Mouse (Mus musculus): ENCODE measurements around the gene Shpk.

Gene Shpk

DNA sequence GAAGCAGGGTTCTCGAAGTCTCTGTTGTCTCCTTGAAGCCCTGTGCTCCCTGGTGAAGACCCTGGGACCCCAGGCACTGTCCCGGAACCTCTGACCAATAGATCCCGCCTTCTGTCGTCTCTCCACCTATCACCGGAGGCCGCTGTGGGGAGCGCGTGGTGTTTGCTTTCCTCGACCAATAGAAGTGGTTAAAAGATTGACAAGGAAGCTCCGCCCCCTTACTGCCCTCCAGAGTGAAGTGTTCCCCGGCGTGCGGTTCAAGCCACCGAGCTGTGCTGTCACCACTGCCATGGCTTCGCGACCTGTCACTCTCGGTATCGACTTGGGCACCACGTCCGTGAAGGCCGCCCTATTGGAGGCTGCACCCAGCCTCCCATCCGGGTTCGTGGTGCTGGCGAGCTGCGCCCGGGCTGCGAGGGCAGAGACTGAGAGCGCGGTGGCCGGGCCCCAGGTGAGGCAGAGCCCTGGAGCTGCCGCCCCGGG is at the start of gene Shpk:
Gene Shpk (plus strand): TSS at position 231 of the 483 bp plus-strand sequence.
- peak; percentile 93 for DNase-seq

DNA sequence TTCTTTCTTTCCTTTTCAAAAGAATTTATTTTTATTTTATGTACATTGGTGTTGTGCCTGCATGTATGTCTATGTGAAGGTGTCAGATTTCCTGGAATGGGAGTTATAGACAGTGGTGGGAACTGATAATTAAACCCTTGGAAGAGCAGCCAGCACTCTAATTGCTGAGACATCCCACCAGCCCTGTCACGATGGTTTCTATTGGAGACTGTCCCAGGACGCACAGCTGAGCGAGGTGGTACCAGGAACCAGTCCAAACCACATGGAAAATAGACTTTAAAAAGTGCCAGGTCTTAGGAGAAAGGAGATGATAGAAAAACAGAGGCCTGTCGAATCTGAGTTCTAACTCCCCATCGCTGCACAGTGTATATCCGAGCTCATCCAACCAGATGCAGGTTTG is 44.2 kb upstream of the Shpk start:
- no peak for DNase-seq

DNA sequence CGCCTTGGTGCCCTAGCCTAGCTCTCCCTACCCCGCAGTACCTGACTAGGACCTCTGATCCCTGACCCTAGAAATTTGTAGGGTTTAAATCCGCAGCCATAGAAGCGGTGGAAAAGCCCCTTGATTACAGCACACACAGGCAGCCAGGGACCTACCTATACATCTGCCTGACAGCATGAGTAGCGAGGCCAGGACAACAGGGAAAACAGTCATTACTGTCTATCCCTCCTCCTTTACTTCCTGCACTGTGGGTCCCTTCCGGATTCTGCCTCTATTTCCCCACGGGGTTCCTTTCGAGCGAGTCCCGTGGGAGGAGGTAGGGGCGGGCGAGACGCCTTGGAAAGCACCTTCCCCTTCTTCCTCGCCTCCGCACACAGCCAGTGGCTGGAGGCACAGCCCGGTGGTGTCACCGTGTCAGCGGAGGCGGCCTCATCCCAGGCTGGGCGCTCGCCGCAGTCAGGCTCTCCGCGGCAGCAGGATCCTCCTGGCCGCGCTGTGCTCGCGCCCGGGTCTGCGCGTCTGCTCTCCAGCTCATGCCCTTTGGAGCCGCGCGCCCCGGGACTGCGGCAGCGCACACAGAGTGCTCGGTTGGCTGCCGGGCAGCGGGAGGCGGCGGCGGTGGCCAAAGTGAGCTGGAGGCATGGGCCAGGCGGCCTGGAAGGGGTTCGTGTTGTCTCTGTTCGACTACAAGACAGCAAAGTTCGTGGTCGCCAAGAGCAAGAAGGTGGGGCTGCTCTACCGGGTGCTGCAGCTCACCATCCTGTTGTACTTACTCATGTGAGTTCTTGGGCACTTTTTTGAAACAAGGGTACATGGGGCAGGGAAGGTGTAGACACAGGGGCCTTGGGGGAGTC is 39.1 kb upstream of the Shpk start, which contains the start of gene P2rx5:
Gene P2rx5 (plus strand): TSS at position 465 of the 854 bp plus-strand sequence.
- no peak for DNase-seq

DNA sequence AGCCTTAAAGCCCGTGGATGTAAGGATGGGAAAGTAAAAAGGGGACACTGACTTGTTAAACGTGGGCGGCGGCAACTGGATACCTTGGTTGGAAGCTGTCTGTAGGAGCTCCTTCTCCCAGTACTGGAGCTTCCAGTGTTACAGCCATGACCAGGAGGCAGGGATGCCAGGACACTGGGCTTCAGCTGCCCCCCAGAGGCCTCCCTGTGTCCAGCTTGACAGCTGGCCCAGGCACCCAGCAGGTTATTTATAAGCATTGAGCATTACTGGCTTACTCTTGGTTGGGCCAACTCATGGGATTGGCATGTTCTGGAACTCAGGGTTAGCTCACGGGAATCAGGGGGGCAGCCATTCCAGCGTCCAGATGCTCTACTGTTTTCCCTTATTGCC is 38.5 kb upstream of the Shpk start:
- DNase-seq, result no peak

DNA sequence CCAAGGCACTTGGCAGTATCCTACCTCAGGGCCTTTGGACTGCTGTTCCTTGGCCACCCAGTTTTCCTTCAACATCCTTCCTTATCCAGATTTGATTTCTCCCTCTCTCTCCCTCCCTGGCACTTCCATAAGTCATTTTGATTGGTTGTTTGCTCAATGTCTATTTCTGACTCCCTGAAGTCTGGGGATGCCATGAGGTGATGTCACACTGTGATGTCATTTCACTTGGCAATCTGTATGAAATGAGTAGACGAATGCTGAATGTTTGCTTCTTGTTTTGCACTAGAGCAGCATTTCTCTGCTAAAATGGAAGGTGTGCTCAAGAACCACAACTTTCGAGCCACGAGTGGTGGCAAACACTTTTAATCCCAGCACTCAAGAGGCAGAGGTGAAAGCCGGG is 37.6 kb upstream of the Shpk start:
- no peak for DNase-seq

DNA sequence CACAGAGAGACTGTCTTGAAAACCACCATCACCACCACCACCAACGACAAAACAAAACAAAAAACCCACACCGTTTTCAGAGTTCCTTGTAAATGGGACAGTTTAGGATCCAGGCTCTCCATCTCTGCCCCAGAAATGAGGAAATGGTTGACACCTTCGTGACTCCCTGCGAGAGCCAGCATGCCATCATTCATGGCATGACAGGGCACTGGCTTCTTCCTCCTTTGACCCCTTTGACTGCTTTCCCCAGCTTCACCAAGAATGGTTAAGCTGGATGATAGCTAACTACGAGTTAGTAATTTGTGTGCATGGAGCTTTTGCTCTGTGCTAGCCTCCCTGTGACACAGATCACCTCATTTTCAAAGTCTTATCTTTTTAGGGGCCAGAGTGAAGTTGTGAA is 37.0 kb upstream of the Shpk start:
- DNase-seq, result no peak

DNA sequence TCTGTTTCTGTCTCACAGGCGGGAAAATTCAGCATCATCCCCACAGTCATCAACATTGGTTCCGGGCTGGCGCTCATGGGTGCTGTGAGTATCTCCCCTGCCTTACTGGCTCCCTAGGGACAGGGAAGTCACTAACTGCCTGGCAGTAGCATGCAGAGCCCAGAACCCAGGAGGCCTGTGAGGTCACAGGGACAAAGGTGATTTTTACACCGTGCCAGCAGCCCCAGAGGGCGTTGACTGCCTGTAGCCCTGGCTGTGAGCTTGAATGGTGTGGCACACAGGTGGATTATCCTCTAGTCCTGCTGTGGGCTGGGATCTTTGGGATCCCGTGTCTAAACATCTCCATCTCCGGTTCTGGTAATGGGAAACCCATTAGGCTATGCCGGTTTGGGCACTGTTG is 31.2 kb upstream of the Shpk start:
- DNase-seq, result no peak

DNA sequence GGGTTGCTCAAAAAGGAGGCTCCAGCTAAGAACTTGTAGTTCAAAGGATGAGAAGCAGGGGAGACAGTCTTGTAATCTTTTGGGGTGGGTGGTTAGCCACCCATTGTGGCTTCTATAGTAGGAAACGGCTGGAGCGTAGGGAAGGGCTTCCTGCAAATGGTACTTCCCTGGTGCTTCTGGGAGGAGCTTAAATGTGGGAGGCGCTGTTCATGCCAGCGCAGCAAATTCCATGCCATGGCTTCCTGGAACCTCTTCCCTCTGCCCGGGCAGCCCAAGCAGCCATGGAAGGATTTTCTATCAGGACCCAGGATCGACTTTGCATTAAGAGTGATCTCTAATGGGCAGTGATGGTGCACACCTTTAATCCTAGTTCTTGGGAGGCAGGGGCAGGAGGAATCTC is 30.7 kb upstream of the Shpk start:
- no peak for DNase-seq

DNA sequence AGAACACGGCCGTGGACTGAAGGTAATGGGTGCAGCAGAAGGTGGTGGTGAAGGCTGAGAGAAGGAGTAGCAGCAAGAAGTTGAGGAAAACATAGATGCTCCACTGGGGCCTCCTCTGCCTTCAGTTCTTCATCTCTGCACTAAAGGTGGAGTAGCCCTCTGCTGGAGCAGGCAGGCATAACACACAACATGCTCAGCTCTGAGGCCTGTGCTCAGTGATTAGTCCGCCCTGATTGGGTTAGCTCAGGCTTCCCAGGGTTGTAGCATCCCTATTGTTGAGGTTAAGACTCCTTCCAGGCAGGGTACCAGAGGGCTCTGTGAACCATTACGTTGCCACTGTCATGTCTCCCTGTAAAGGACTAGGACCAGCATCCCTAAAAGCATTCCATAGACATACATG is 30.0 kb upstream of the Shpk start:
- peak; percentile 77 for DNase-seq

DNA sequence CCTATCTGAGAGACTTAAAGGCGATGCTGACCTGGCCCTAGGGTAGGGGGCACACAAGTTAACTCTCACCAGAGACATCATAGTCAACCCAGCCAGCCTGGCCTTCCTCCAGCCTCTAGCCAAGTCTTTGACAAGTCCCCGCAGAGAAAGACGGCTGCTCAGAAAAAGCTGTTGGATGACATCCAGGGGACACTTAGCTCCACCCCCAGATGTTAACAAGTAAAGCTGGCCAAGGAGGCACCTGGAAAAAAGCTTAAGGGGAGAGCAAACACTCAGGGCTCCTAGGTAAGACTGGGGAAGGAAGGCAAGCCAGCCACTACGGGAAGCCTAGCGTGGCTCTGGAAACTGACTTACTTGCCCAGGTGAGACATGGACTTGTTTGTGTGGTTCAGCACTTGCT is 27.1 kb upstream of the Shpk start:
- no peak for DNase-seq

DNA sequence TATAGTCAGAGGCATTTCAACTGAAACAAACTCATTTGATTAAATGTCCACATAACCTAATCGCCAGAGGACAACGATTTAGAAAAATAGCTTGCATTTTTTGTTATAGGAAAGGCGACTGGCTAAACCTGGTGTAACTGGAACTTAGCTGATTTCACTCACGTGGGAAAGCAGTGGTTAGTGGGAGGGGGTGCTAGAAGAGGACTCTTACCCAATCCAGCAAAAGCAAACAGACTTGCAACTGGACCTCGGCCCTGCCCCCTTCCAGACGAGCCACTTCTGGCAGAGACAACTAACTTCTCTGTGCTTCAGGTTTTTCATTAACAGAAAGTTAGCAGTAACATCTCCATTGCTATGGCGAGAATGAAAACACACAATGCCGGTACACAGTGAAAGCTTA is 23.6 kb upstream of the Shpk start:
- no peak for DNase-seq

DNA sequence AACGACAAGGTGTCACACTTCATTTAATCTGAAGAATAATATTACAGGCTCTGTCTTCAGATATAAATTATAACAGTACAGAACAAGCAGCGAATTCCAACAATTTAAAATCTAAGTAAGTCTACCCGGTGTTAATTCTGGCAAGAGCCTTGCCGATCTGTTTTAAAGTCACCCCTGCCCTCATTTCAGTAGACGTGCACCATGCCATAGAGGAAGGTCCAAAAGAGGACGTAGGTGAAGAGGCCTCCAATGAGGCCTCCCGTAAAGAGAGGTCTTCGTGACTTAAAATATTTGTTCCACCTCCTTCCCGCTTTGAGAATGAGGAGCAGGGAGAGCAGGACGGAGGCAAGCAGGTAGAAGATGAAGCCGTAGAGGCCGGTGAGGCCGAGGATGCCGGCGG is 23.1 kb upstream of the Shpk start:
- DNase-seq, result no peak

DNA sequence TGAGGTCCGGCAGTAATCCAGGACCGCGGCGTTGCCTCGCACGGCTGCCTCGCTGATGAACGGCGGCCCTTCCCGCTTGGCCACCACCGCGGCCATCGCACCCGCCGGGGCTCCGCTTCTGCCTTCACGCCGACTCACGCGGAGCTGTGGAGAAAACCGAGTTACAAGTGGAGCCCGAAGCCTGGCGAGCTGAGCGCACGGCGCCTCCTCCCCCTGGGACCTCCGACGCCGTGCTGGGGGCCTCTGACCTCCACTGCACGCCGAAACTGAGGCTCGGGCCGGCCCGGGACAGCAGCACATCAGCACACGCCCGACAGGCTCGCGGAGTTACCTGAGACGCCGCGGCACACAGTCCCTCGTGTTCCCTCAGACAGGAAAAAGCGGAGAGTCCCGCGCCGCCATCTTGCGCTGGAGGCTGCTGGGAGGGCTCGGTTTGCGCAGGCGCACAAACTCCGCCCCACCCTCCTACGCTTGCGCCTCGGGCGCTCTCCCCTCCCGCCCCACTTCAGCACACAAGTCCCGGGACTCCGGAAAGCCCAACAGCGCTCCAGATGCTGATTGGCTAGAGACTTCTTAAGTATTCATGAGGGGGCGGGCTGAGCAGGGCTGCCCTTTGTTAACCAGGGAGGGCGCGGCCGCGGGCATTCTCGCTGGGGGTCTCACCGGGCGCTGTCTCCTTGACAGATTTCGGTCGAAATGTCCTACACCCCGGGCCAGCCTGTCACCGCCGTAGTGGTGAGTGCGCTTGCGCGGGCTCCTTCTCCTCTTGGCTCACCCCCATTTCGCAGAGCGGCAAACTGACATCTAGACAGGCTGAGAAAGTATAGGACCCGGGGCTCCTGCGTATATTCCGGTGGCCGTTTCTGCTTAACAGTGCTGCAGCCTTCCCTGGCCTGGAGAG is 22.4 kb upstream of the Shpk start, which contains the start of the genes Emc6 and Tax1bp3:
Gene Emc6 (minus strand): TSS at position 430 of the 901 bp plus-strand sequence.
Gene Tax1bp3 (plus strand): TSS at position 476 of the 901 bp plus-strand sequence.
- peak; percentile 95 for DNase-seq

DNA sequence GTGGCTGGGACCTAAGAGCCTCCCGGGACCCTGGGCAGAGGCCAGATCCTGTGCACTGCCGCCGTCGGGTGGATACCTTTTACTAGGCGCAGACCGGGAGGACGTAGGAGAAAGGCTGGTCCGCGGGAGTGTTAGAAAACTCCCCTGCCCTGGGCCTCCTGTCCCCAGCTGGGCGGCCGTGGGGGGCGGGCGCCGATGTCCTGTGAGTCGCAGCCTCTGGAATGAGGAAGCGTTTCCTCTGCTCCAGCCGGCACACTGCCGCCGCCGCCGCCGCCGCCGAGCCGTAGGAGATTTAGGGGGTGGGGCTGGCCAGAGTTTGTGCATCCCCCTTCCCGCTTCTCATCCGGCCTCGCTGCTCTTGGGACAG is 21.8 kb upstream of the Shpk start:
- peak; percentile 57 for DNase-seq

DNA sequence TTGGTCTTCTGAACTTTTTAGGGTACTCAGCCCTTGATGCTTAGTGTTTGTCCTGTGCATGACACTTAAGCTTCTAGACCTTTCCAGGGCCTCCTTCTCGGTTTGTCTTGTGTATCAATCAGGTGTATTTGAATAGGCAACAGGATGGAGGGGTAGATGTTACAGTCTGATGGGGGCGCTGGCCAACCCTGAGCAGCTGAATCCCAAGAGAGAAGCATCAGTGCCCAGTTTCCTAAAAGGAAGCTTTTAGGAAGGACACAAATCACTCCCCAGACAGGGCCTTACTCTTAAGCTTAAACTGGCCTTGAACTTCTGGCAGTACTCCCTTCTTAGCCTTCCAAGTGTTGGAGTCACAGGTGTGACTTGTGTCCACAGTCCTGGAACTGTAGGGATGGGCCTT is 21.4 kb upstream of the Shpk start:
- DNase-seq, result no peak

DNA sequence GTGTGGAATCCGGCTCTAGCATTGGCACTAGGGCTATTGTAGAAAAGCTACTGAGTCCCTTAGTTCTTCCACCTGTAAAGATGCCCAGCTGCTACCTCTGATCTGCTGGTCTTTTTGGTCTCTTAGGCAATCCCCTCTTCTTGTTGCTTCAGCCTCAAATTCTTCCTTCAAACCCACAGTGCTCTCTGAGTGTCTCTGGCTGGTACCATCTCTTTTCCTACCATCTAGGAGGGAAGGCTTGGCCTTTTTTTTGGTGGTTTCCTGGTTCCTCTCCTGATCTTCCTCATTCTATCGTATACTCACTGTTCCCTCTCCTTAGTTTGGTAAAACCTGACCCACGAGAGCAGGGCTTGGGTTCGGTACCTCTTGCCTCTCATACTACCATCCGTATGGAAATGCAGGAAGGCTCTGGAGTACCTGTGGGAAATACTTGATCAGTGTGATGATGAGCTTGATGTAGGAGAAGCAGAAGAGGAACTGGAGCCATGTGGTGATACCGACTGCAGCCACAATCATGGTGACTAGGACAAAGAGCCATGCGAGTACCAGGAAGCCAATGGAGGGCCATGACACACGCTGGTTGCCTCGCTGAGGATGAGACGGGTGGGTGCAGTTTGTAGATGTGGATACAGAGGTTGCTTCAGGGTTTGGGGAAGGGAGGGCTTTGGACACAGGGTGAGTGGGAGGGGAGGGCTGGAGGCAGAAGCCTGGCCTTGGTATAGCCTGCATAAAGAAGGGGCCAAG is 13.2 kb upstream of the Shpk start:
- DNase-seq, result no peak

DNA sequence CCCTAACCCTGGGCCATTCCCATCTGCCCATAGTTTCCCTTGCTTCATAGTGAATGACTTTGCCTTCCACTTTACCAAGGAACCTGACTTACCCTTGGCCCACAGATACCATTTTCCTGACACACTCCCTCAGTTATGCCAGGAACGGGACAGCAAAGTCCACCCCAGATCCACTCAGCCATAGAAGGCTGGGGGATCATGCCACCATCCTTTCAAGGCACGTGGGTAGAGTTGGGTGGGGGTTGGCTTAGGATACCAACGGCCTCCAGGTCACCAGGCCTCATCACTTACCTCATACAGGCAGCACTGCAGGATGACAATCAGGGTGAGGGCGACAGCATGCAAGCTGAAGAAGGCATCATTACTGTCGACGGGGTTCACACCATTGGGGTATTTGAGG is 12.0 kb upstream of the Shpk start:
- no peak for DNase-seq

DNA sequence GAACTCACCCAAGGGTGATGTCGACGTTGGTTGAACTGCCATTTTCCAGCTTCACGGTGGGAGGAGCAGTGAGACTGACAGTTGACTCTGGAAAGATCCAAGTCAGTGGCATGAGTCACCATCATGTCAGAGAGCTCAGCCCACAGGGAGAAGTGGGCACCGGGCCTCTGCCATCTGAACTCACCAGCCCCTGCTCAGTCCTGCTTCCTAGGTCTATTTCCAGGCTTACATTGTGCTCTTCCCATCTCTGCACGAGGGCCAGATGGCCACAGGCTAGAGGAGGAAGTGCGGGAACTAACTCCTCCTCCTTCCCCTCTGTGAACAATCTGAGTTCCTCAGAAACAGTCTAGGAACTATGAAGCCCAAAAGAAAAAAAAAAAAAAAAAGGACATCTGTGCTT is 6.2 kb upstream of the Shpk start:
- no peak for DNase-seq

DNA sequence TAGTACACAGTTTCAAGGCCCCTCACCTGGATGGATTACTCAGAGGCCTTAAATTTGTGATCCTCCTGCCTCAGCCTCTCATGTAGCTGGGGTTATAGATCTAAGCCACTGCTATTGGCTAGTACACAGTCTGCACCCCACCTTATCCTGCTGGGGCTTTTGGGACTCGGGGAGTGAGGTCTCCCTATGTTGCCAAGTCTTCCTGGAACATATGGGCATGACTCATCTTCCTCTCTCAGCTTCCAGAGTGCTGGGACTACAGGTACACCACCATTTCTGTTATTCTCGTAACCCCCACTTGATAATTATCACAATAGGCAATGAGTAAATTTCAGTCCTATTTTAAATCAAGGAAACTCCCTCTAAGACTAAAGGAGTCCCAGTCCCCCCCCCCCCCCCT is 4.8 kb upstream of the Shpk start:
- no peak for DNase-seq

DNA sequence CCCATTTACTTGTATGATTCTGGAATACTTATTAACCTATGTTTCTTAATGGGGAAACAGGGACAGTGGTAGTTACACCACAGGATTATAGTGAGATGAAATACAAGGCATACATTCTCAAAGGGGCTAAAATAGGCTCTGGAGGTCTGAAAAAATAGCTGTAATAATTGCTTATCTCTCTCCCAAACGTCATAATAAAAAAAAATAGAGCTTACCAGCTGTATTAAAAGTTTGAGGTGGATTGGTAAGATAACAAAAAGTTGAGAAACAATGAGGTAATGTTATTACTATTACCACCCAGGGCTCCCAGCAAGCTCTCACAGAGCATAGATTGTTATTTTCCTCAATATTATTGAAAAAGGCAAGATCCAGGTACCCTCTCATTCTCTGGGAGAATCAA is 1.1 kb upstream of the Shpk start:
- DNase-seq, result no peak

DNA sequence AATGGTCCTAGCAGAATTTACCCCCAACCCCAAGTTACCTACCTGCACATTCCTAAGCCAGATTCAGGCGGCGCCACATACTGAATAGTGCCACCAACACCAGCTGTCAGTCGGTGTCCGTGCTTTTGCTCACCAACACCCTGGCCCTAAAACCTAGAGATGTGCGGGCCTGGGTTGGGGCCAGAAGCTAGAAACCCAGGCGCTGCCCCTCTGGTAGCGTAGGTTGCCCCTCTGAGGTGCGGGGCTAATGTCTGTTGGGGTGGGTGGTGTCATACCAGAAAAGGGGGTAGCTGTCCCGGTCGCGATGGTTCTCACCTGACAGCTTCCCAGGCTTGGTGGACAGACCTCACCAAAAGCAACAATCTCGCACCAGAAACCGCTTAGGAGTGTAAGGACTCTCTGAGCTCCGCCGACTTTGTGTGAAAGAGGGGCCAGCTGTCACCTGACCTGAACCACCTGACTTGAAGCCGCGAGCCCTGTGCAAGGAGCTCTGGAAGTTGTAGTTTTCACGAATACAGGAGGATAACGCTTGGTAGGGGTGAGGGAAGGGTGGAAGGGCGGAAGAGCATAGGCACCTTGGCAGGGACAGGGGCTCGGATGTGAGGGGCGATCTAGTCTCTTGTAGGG is 544 bp upstream of the Shpk start, which contains the start of gene Ctns:
Gene Ctns (minus strand): TSS at position 440 of the 627 bp plus-strand sequence.
- DNase-seq, result peak; percentile 73

DNA sequence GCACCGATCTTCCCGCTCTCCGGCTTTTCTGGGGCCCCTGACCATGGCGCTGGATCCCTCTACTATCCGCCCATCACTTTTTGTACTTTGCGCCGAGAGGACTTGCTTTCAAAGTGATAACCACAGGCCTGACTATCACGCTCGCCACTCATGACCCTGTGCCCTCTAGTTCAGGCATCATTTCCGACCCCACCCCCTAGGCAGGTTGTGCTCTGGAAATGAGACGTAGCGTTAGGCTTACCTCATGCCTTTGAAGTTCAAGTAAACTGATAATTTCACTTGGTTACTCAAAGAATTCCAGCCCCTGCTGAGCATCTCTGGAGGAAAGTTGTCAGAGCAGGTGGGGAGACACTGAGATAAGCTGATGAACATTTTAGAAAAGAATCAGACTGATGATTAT is 619 bp downstream of the Shpk start:
- no peak for DNase-seq
